Mouse (Mus musculus) mesoderm, embryonic 11.5 days (tissue): ENCODE data around the gene Slc25a29.
"Not testable (repeated sequence)": the region's sequence is repeated elsewhere in the genome, so short reads cannot be mapped to it uniquely, and the experiment has no call there.

Source experiments
- DNase-seq: peaks from one replicate; pipeline ENCODE4 v3.0.0-alpha.2; 2012; ENCODE audit warnings: low read depth, low spot score

Slc25a29 gene

GRCm38 (mm10) chr12:108835840-108836409 lies at the start of gene Slc25a29, which contains the start of gene Slc25a47:
Gene Slc25a29, minus strand, starts transcription at chr12:108835883.
Gene Slc25a47, plus strand, starts transcription at chr12:108836046.
- DNase-seq = peak; percentile 95

- no peak for DNase-seq
Measured at GRCm38 (mm10) chr12:108882776-108883175, 47.1 kb upstream of the Slc25a29 start.

GRCm38 (mm10) chr12:108881192-108881591 lies 45.5 kb upstream of the Slc25a29 start:
- DNase-seq = no peak

- no peak for DNase-seq
Measured at GRCm38 (mm10) chr12:108880606-108881005, 44.9 kb upstream of the Slc25a29 start.

GRCm38 (mm10) chr12:108879138-108879537 lies 43.5 kb upstream of the Slc25a29 start:
- no peak for DNase-seq

GRCm38 (mm10) chr12:108873122-108873521 lies 37.4 kb upstream of the Slc25a29 start:
- DNase-seq = no peak

GRCm38 (mm10) chr12:108869575-108869974 lies 33.9 kb upstream of the Slc25a29 start:
- DNase-seq = no peak

GRCm38 (mm10) chr12:108865007-108865494 lies 29.4 kb upstream of the Slc25a29 start:
- no peak for DNase-seq

- DNase-seq = no peak
Measured at GRCm38 (mm10) chr12:108858486-108858885, 22.8 kb upstream of the Slc25a29 start.

- no peak for DNase-seq
Measured at GRCm38 (mm10) chr12:108857589-108858184, 22.0 kb upstream of the Slc25a29 start.

- no peak for DNase-seq
Measured at GRCm38 (mm10) chr12:108857109-108857508, 21.4 kb upstream of the Slc25a29 start.

- no peak for DNase-seq
Measured at GRCm38 (mm10) chr12:108856186-108856585, 20.5 kb upstream of the Slc25a29 start.

- no peak for DNase-seq
Measured at GRCm38 (mm10) chr12:108855081-108855480, 19.4 kb upstream of the Slc25a29 start.

GRCm38 (mm10) chr12:108852822-108853221 lies 17.1 kb upstream of the Slc25a29 start:
- no peak for DNase-seq

GRCm38 (mm10) chr12:108850886-108851285 lies 15.2 kb upstream of the Slc25a29 start:
- DNase-seq = no peak

- no peak for DNase-seq
Measured at GRCm38 (mm10) chr12:108850129-108850528, 14.4 kb upstream of the Slc25a29 start.

- no peak for DNase-seq
Measured at GRCm38 (mm10) chr12:108849488-108850022, 13.9 kb upstream of the Slc25a29 start.

- DNase-seq = not testable (repeated sequence)
Measured at GRCm38 (mm10) chr12:108848033-108848432, 12.3 kb upstream of the Slc25a29 start.

GRCm38 (mm10) chr12:108842663-108843062 lies 7.0 kb upstream of the Slc25a29 start:
- DNase-seq = no peak

- DNase-seq = no peak
Measured at GRCm38 (mm10) chr12:108841181-108841580, 5.5 kb upstream of the Slc25a29 start.

- no peak for DNase-seq
Measured at GRCm38 (mm10) chr12:108836722-108837121, 1.0 kb upstream of the Slc25a29 start.

GRCm38 (mm10) chr12:108835208-108835839 lies 359 bp downstream of the Slc25a29 start:
- DNase-seq = no peak
